Mouse (Mus musculus): ENCODE results near the gene Rab11fip4. TPM values are rescaled to one million over a fixed set of nuclear protein-coding genes. Genes with fewer than 3 reads are reported as not detected.

Rab11fip4 gene
- total RNA-seq, 1 experiment from 2014 or later: 4.2 TPM

DNA sequence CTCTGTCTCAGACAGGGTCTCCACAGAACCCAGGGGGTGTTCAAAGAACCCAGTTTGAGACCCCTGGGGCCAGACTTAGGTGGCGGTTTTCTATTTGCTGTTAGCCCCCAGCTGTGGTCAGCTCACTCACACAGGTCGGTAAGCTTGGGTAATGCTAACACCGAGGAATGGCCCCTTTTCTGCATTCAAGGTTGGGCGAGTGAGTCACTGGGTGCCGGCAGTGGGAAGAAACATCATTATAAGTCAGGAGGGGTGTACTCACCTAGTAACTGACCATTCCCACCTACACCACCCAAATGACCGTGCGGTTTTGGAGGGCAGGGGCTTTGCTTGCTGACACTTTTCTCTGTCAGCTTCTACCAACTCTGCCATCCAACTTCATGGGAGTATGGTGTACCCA lies 64.6 kb downstream of the Rab11fip4 start:
- DNase-seq: no peak

- DNase-seq: no peak
These were observed 65.5 kb downstream of the Rab11fip4 start for GRCm38 (mm10) chr11:79656491-79656890.

- DNase-seq: no peak
These were observed 66.0 kb downstream of the Rab11fip4 start for GRCm38 (mm10) chr11:79657053-79657452.

DNA sequence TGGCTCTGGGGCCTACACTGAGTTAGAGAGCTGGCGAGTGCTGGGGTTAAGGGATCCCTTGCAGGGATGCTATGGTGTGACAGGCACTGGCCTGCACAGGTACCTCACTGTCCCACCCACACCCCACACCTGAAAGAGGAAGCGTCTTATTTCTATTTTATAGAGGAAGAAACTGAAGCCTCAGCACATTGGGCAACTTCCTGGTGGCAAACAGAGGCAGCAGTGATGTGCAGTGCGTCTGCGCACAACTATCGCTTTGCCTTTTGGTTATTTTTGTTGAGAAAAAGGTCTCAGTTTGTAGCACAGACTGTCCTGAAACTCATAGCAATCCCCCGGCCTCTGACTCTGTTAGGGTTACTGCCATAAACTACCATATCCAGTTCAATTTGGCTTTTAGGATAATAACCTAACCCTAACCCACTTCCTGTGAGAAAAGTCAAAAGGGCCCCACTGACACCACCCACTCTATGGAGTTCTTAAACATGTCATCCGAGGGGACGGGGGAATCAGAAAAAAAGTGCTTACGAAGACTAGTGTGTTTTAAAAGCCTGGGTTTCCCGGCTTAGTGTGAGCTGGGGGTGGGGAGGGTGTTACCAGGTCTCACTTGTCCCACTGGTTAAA lies 67.3 kb downstream of the Rab11fip4 start:
- no peak for DNase-seq

GRCm38 (mm10) chr11:79660361-79661205 lies 69.6 kb downstream of the Rab11fip4 start:
- peak; percentile 71 for DNase-seq

- DNase-seq: no peak
These were observed 71.0 kb downstream of the Rab11fip4 start for GRCm38 (mm10) chr11:79661877-79662545.

GRCm38 (mm10) chr11:79663158-79663557 lies 72.1 kb downstream of the Rab11fip4 start:
- DNase-seq: no peak

- DNase-seq: no peak
These were observed 72.6 kb downstream of the Rab11fip4 start for GRCm38 (mm10) chr11:79663570-79663969.

DNA sequence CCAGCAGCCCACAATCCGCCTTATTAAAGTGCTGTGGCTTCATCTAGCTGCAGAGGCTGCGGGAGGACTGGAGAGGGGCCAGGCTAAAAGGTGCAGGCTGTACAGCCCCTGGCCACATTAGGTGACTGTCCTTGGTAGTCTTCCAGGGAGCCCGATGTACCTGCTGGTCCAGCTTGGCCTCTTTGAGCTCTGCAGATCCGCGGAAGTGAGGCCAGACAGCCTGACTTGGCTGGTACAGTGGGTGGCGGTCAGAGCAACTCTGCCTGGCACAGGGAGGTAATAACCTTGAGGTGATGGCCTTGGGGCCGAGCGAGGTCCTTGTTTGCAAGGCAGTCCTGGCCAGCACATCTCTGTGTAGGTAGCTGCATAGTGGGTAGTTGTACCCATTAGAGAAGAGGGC lies 75.5 kb downstream of the Rab11fip4 start:
- peak; percentile 72 for DNase-seq

DNA sequence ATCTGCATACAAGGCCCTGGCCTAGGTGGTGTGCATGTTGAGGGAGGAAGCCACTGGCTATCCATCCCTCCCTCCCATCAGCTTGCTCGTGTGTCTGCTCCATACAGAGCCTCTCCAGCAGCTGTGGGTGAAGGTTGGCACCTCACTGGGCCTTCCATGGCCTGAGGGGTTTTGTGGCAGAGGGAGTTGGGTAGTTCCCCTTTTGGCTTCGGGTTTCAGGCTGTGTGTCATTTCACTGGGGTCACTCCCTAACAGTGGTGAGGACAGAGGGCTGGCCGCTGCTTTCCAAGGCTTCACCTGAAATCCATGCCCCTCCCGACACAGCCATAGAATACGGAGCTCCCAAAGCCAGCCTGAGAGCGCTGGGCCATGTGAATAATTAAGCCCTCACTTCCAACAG lies 78.2 kb downstream of the Rab11fip4 start:
- DNase-seq: no peak

DNA sequence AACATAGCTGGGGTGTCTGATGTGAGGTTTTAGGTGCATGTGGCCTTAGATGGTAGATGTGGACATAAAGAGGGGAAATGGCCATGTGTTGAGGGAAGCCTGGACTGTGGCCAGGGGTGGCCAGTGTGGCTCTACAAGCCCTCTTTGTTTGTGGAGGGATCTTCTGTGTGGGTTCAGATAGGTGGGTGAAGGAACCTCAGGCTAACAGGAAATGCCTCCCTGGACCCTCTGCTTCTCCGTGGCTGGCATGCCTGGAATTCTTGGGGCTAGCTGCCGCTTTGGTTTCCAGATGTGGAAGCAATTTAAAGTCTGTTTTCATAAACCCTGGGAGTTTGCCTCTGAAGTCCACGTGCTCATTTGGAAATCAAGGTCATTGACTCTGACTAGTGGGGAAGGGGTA lies 78.9 kb downstream of the Rab11fip4 start:
- DNase-seq: no peak

GRCm38 (mm10) chr11:79670411-79670945 lies 79.5 kb downstream of the Rab11fip4 start:
- DNase-seq: no peak

GRCm38 (mm10) chr11:79671668-79672281 lies 80.8 kb downstream of the Rab11fip4 start:
- peak; percentile 36 for DNase-seq

DNA sequence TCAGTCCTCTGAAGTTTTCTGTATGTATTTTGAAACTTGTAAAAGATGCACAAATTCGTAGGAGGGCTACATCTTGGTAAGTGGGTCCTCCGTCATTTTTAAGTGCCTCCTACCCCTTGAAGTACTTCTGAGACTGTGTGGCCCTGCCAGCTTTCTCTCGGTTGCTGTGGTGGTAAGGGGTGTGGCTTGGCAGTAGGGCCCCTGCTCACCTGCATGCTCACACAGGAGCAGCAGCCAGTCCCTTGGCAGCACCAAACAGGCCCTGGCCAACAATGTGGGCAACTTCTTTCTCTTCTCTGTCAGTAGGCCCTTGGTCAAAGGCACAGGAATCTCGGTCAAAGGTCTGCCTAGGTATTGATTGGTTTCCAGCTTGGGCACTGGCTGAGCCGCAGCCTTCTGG lies 82.1 kb downstream of the Rab11fip4 start:
- no peak for DNase-seq

DNA sequence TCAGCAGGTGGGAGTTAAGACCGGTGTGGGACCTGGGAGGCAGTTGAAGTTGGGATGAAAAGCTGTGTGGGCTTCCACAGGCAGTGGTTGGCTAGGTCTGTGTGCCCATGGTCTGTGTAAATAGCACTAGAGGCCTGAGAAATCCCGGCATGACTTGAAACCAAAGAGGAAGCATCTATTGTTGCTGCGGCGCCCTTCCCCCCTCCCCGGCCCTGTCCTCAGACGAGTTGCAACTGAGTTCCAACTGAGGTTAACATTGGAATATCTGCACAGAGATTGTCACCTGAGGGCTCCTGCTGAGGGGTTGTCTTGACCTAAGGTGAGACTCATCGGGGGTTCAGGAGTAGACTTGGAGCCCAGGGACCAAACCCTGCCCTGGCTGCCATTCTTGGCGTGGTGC lies 82.7 kb downstream of the Rab11fip4 start:
- no peak for DNase-seq

GRCm38 (mm10) chr11:79674231-79674630 lies 83.2 kb downstream of the Rab11fip4 start:
- DNase-seq: no peak

- DNase-seq: no peak
These were observed 83.6 kb downstream of the Rab11fip4 start for GRCm38 (mm10) chr11:79674632-79675031.

GRCm38 (mm10) chr11:79675285-79675684 lies 84.3 kb downstream of the Rab11fip4 start:
- no peak for DNase-seq

DNA sequence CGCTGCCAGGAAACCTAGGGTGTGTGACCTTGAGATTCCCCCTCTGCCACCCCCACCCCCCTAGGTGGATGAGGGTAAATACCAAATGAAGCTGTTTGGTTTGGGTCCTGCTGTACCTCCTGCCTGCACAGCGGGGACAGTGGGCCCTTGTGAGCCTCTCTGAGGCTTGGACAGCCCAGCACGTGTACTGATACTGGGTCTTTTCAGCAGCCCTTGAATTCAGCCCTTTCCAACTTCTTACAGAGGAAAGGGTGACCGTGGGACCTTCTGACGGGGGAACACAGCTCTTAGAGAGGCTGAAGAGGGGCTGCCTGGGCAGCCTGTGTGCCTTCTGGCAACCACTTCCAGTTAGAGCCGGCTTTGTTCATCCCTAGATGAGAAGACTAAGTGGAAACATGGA lies 85.0 kb downstream of the Rab11fip4 start:
- no peak for DNase-seq

DNA sequence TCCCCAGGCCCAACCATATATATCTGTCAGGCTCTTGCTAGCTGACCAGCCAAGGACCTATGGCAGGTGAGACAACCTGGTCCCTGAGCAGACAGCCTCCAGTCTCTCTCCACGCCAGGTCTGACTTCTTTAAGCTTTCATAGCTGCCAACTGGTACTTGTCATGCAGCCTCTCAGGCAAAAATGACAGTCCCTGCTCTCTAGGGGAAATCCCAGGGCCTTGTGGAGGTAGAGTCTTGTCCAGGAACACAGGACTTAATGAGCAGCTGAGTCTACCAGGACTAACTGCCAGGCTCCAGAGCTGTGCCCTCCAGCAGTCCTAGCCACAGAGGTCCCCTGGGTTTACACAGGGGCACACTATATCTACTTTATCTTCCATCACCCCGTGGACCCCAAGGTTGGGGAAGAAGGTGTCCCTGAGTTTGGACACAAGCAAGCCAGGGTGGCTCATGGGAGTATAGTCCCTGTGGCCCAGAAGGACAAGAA lies 85.5 kb downstream of the Rab11fip4 start:
- no peak for DNase-seq

DNA sequence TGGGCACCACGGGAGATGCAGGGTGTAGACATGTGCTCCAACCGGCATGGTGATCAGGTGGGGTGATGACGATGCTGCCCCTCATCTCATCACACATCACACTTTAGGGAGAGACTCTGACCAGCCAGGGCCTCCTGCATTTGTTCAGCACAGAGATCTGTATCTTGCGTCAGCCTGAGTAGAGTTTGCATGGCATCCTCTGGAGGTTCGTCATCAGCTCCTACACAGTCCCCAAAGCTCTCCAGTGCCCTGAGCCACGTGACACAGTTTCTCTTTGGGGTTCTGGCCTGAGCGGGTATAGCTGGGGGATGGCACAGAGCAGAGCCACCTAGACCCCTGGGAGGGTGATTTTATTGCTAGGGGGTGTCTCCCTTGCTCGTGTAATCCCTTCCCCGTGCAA lies 86.4 kb downstream of the Rab11fip4 start:
- no peak for DNase-seq

Data from adrenal gland, postnatal 25 days (tissue).